Mouse (Mus musculus): ENCODE results near the gene Timp2.

DNA sequence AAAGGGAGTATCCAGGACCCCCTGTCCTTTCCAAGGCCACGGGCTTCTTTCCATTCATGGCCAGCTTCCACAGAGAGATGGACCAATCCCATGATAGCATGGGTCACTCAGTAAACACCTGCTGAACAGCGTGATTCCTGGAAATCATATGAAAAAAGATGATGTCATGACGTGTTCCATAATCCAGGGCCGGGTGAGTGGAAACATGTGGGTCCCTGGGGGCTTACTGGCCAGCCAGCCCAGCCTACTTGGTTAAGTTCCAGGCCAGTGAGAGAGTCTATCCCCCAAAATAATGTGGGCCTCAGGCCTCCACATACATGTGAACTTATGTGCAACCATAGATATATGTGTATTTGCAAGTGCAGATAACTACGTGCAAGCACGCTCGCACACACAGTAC is 16.3 kb upstream of the Timp2 start:
- TF ChIP-seq FLI1 (IDR thresholded peaks at IDR 0.05; ENCODE audit: low read length), result no peak
- TF ChIP-seq GATA1 (IDR thresholded peaks at IDR 0.05; ENCODE audit: borderline replicate concordance, low read length), result no peak
